Mouse (Mus musculus) G1E (cell line): ENCODE results near the gene Clybl. TPM values are rescaled to one million over a fixed set of nuclear protein-coding genes. Genes with fewer than 3 reads are reported as not detected.

Source experiments
- ATAC-seq: 2 replicates; pipeline ENCODE4 v1.8.0; 2016; ENCODE audit warnings: mild to moderate bottlenecking; ENCODE audit not compliant: insufficient number of reproducible peaks, poor library complexity, low FRiP score, severe bottlenecking; ENCODE audit errors: extremely low read depth
- DNase-seq: peaks from one replicate; pipeline ENCODE4 v3.0.0; 2012; ENCODE audit warnings: low spot score
- H3K27me3 ChIP-seq: 2 replicates; pipeline ENCODE4 v1.6.1; 2012; ENCODE audit warnings: mild to moderate bottlenecking, low read length, inconsistent platforms; ENCODE audit not compliant: insufficient read depth
- H3K36me3 ChIP-seq: replicated peaks from 2 replicates; pipeline ENCODE3; 2012; ENCODE audit warnings: mild to moderate bottlenecking, inconsistent platforms
- H3K4me1 ChIP-seq: 2 replicates; pipeline ENCODE4 v1.6.1; 2012; ENCODE audit warnings: low read depth, low read length, inconsistent platforms, mixed read lengths; ENCODE audit not compliant: insufficient read depth
- H3K4me3 ChIP-seq: 2 replicates; pipeline ENCODE4 v1.5.1; 2012; ENCODE audit warnings: low read depth, mild to moderate bottlenecking, inconsistent platforms, low read length, moderate library complexity, mixed read lengths
- H3K9me3 ChIP-seq: replicated peaks from 2 replicates; pipeline ENCODE4 v1.6.1; 2012; ENCODE audit warnings: inconsistent platforms
- CTCF ChIP-seq: IDR thresholded peaks from 2 replicates; pipeline ENCODE4 v1.5.1; 2012; ENCODE audit warnings: low read depth, low read length, inconsistent platforms, mixed read lengths
- GATA1 ChIP-seq: IDR thresholded peaks from 2 replicates; pipeline ENCODE4 v1.6.1; 2012; ENCODE audit warnings: borderline replicate concordance, low read length, inconsistent platforms, mixed read lengths
- GATA2 ChIP-seq: IDR thresholded peaks from 2 replicates; pipeline ENCODE4 v1.6.1; 2012; ENCODE audit warnings: low read depth, low read length, inconsistent platforms, borderline replicate concordance
- POLR2AphosphoS5 ChIP-seq: IDR thresholded peaks from 2 replicates; pipeline ENCODE4 v1.6.1; 2012; ENCODE audit warnings: low read depth, low read length, inconsistent platforms; ENCODE audit not compliant: insufficient replicate concordance
- TAL1 ChIP-seq: conservative IDR thresholded peaks from 2 replicates; pipeline ENCODE4 v1.6.1; 2012; ENCODE audit warnings: low read depth, low read length, inconsistent platforms, mixed read lengths
- polyA plus RNA-seq: library from polyadenylated mRNA; stranded (reverse); fragments of >175 nt; gene quantifications from 2 replicates; pipeline ENCODE4 v1.2.3, GENCODE M21; 2012
- total RNA-seq, 2 experiments: library from RNA; stranded (forward) in 1 of 2; stranded (reverse) in 1 of 2; fragments of 200-1000 nt in 1 of 2; fragments of >200 nt in 1 of 2; fragmentation: Nextera tagmentation in 1 of 2; gene quantifications; 2 replicates each; pipeline ENCODE4 v1.2.3; 2014 to 2017

Gene Clybl
- total RNA-seq (2014; fragmentation: Nextera tagmentation) (263 and 301 TPM in 2 replicates), total RNA-seq (2017) (45.1 and 48.2 TPM in 2 replicates), polyA plus RNA-seq (38.7 and 44.6 TPM in 2 replicates)

DNA sequence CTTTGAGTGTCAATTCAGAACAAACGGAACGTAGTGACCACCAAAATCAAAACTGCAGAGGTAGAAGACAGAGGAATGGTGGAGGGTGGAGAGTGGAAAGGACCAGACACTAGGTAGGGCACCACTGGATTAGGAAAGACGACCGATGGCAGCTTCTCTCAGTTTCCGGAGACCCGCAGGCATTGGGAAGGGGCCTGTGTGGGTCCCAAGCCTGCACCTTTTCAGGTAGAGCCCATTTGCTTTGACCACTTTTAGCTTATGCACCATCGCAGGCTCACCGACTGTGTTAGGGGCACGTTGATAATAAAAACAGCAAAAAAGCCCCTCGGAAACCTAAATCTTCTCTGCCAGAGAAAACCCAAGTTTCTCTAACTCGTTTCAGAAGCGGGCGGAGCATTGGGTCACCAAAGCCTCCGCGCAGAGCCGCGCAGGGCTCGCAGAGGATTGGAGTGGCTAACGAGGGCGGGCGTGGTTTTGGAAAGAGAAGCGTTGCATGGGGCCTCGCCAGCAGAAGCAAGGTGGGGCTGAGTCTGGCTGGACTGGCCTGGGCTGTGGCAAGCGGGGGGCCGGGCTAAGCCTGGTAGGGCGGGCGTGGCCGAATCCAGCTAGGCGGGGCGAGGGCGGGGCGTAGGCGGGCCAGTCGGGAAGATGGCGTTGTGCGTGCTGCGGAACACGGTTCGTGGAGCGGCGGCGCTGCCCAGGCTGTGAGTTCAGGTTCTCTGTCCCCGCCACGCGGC is at the start of gene Clybl:
Gene Clybl (plus strand): TSS at position 627 of the 737 bp plus-strand sequence.
- Histone ChIP-seq H3K4me3 (peak within 1 kb of the TSS; percentile 81), H3K4me1 (peaks cover 52% of the 10 kb centered on the region), H3K27me3 (peaks cover 10% of the 10 kb centered on the region), H3K36me3 (peaks cover 21% of the 10 kb centered on the region), H3K9me3 (peaks cover 12% of the 10 kb centered on the region)
- DNase-seq (peak; percentile 97), ATAC-seq (peak; percentile 89)
- TF ChIP-seq GATA2: no peak
- TF ChIP-seq POLR2AphosphoS5: no peak
- TF ChIP-seq TAL1: no peak
- TF ChIP-seq GATA1: no peak
- no peak for TF ChIP-seq CTCF

- peaks cover 72% of the 10 kb centered on the region for H3K36me3 ChIP-seq
- ATAC-seq: no peak
- H3K9me3 ChIP-seq: no peaks in the 10 kb centered on the region
- no peak overlapping the region for H3K4me3 ChIP-seq
- H3K27me3 ChIP-seq: no peaks in the 10 kb centered on the region
- no peak for DNase-seq
- peaks cover 3% of the 10 kb centered on the region; the same call in 1 of the 2 replicates for H3K4me1 ChIP-seq
- TF ChIP-seq GATA2 (no peak), CTCF (no peak), GATA1 (no peak), POLR2AphosphoS5 (no peak), TAL1 (no peak)
These were observed 45.1 kb upstream of the Clybl start for GRCm38 (mm10) chr14:122136368-122136928.

DNA sequence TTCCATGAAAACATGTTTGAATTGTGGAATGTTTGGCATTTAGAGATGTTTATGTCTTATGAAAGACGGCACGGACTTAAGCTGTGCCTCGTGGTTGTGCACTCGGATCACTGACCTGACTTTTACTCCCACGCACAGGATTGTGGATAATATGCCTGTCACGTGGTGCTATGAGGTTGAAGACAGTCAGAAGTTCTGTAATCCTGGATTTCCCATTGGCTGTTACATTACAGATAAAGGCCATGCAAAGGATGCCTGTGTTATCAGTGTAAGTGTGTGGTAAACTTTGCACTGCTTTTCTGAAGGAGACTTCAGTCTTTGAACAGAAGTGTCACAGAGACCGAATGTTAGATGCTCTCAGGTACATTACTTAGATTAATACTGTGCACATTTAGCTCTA is 44.3 kb upstream of the Clybl start:
- H3K36me3 ChIP-seq: peaks cover 73% of the 10 kb centered on the region
- H3K27me3 ChIP-seq: no peaks in the 10 kb centered on the region
- no peak for TF ChIP-seq GATA1
- TF ChIP-seq GATA2: no peak
- no peaks in the 10 kb centered on the region; the same call in 1 of the 2 replicates for H3K4me1 ChIP-seq
- DNase-seq: no peak
- no peak for ATAC-seq
- no peaks in the 10 kb centered on the region for H3K9me3 ChIP-seq
- H3K4me3 ChIP-seq: no peak overlapping the region

DNA sequence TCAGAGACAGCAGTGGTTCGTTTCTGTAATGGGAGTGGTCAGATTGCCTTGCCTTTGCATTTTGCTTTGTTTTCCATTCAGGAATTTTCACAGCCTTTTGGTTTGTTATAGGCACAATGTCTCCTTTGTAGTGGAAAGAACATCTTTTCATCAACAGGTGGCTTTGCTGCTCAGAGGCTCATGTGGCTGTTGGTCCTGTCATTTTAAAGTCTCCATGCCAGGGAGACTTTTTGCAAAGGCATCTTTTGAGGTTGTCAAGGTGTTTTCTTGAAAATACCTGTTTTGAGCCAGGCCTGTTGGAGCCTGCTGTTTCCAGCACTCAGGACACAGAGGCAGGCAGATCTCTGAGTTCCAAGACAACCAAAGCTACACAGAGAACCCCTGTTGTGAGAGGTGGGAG is 41.4 kb upstream of the Clybl start:
- ATAC-seq (no peak), DNase-seq (no peak)
- no peak for TF ChIP-seq POLR2AphosphoS5
- no peak for TF ChIP-seq GATA2
- no peak for TF ChIP-seq TAL1
- no peak for TF ChIP-seq CTCF
- no peak for TF ChIP-seq GATA1
- H3K4me1 ChIP-seq: peaks cover 14% of the 10 kb centered on the region
- no peak overlapping the region for H3K4me3 ChIP-seq
- peaks cover 76% of the 10 kb centered on the region for H3K36me3 ChIP-seq
- no peaks in the 10 kb centered on the region for H3K9me3 ChIP-seq
- H3K27me3 ChIP-seq: no peaks in the 10 kb centered on the region

DNA sequence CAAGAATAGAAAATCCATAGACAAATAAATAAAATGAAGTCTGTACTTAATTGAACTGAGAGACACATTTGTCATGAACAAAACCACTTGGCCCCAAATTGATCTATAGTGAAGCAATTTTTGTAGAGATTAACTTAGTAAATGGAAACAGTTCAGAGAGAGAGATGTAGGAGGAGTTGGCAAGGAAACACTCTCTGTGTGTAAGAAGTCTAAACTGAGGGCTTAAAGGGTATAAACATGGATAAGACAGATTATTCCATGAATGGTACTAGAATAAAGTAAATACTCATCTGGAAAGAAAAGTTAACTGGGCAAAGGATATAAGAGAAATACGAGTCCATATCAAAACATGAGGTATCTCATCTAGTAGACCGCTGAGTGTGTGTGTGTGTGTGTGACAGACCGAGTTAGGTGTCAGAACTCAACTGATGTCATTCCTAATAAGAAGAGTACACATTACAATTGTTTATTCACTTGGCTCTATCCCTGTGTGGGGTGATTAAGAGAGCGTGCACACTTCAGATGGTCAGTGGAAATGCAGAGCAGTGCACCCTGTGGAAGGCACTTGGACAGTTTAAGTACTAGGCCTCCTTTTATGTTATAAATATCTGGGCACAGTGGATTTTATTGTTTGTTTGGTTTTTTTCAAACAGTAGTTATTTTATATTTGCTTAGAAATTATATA is 37.8 kb upstream of the Clybl start:
- Histone ChIP-seq H3K36me3 (peaks cover 91% of the 10 kb centered on the region), H3K27me3 (no peaks in the 10 kb centered on the region), H3K9me3 (no peaks in the 10 kb centered on the region), H3K4me3 (no peak overlapping the region), H3K4me1 (peaks cover 17% of the 10 kb centered on the region)
- no peak for DNase-seq
- TF ChIP-seq POLR2AphosphoS5 (no peak), TAL1 (no peak), GATA1 (no peak), CTCF (no peak), GATA2 (no peak)
- ATAC-seq: no peak

DNA sequence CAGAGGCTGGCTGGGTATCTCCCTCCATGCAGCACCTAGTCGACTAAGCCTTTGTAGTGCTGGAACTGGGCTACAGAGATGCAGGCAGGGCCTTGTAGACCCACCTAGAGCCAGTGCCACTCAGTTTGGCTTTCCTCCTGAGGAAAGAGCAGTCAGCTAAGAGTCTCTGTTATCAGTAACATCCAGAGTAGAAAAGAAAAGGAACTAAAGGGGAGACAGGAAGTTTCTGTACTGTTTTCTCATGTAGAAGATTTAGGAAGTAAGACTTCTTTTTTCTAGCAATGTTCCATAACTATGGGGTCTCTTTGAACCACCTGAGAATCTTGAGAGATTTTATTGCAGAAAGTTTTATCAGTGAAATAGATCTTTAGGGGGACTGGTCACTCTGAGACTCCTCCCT is 36.1 kb upstream of the Clybl start:
- H3K9me3 ChIP-seq: no peaks in the 10 kb centered on the region
- no peak for DNase-seq
- H3K36me3 ChIP-seq: peaks cover 92% of the 10 kb centered on the region
- peaks cover 17% of the 10 kb centered on the region for H3K4me1 ChIP-seq
- no peak overlapping the region for H3K4me3 ChIP-seq
- TF ChIP-seq POLR2AphosphoS5 (no peak), CTCF (no peak), TAL1 (no peak), GATA2 (no peak), GATA1 (no peak)
- peak; percentile 86 for ATAC-seq
- no peaks in the 10 kb centered on the region for H3K27me3 ChIP-seq
